Mouse (Mus musculus): ENCODE measurements around the gene Muc1. TPM values are rescaled to one million over a fixed set of nuclear protein-coding genes. Genes with fewer than 3 reads are reported as not detected.

The Muc1 gene
- polyA plus RNA-seq, 1 experiment from 2014 or later = 212 TPM

DNA sequence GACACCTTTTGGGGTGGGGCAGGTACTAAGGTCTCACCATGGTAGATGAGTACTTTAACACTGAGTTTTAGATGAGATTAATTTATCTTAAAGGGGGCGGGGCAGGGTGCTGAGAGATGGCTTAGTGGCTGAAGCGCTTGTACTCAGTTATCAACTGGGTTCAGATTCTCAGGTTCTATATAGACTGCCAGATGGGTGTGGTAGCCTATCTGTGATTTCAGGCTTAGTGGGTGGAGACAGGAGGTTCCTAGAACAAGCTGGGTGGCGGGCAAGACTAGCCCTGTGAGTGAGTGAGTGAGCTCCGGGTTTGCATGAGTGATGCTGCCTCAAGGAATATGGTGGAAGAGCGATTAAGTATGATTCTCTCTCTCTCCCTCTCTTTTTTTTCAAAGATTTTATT lies 26.1 kb downstream of the Muc1 start:
- ATAC-seq (ENCODE audit: low FRiP score, low TSS enrichment) = no peak
- no peaks in the 10 kb centered on the region for H3K9me3 ChIP-seq (ENCODE audit: control insufficient read depth, low read length)
- no peak overlapping the region for H3K4me2 ChIP-seq (replicated peaks; ENCODE audit: low read depth)
- peaks cover 4% of the 10 kb centered on the region; the same call in 1 of the 2 replicates for H3K4me1 ChIP-seq (replicated peaks; ENCODE audit: control insufficient read depth, insufficient read depth)
- H3K9ac ChIP-seq (ENCODE audit: low read length) = no peak overlapping the region
- 69% methylated on average over 5 of the region's 5 CpGs for WGBS
- no peak overlapping the region for H3K4me3 ChIP-seq (ENCODE audit: low read depth, low read length)
- H3K27ac ChIP-seq (replicated peaks) = no peak overlapping the region
- no peak for TF ChIP-seq CTCF (IDR thresholded peaks at IDR 0.05; ENCODE audit: low read depth)
- no peak for TF ChIP-seq EP300 (optimal IDR thresholded peaks at IDR 0.05)
- DNase-seq (ENCODE audit: low spot score) = no peak
- H3K27me3 ChIP-seq (ENCODE audit: control insufficient read depth, insufficient read depth, low read length) = no peaks in the 10 kb centered on the region
- H3K36me3 ChIP-seq (ENCODE audit: control insufficient read depth, insufficient read depth, low read length) = no peaks in the 10 kb centered on the region

DNA sequence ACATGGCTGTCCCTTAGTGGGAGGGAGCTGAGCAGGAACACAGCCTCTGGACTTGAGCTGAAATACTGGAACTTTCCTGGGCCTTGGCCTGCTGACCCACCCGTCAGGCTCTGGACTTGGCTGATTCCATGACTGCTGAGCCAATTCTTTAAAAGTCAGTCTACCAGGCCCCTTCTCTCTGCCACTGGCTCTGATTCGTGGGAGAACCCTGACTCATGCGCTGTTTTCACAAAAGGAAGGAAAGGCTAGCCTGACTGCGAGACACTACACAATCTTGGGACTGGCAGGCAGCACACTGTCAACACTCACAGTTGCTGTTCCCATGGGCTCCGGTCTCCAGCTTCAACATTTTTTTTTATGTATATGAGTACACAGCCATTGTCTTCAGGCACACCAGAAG lies 27.3 kb downstream of the Muc1 start:
- TF ChIP-seq CTCF (IDR thresholded peaks at IDR 0.05; ENCODE audit: low read depth) (no peak), EP300 (optimal IDR thresholded peaks at IDR 0.05) (no peak)
- ATAC-seq (ENCODE audit: low FRiP score, low TSS enrichment) (no peak), DNase-seq (ENCODE audit: low spot score) (no peak)
- Histone ChIP-seq H3K4me1 (replicated peaks; ENCODE audit: control insufficient read depth, insufficient read depth) (peaks cover 4% of the 10 kb centered on the region; the same call in 1 of the 2 replicates), H3K27me3 (ENCODE audit: control insufficient read depth, insufficient read depth, low read length) (no peaks in the 10 kb centered on the region), H3K9ac (ENCODE audit: low read length) (no peak overlapping the region), H3K9me3 (ENCODE audit: control insufficient read depth, low read length) (no peaks in the 10 kb centered on the region), H3K4me2 (replicated peaks; ENCODE audit: low read depth) (no peak overlapping the region), H3K36me3 (ENCODE audit: control insufficient read depth, insufficient read depth, low read length) (no peaks in the 10 kb centered on the region), H3K4me3 (ENCODE audit: low read depth, low read length) (no peak overlapping the region), H3K27ac (replicated peaks) (no peak overlapping the region)
- 69% methylated on average over 5 of the region's 5 CpGs for WGBS

DNA sequence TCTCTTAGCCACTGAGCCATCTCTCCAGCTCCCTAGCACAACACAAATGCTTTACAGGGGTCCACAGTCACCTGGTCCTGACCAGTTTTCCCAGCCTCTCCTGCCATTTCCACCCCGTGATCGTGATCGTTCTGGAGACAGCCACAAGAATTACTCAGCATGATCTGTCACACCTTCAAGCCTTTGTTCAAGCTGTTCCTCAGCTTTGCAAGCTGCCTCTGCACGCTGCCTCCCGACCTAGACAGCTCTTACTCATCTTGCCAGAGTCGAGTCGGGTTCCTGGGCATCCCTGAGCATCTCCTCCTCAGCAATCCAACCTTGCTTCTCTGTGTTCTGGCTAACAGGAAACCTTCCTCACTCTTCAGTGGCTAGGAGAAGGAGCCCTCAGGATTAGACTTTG lies 30.2 kb downstream of the Muc1 start, which contains the start of gene Dpm3:
Dpm3 (plus strand) TSS at position 283 of the 400 bp plus-strand sequence.
- DNase-seq (ENCODE audit: low spot score) (no peak), ATAC-seq (ENCODE audit: low FRiP score, low TSS enrichment) (no peak)
- TF ChIP-seq CTCF (IDR thresholded peaks at IDR 0.05; ENCODE audit: low read depth) (no peak), EP300 (optimal IDR thresholded peaks at IDR 0.05) (no peak)
- H3K27me3 ChIP-seq (ENCODE audit: control insufficient read depth, insufficient read depth, low read length) = no peaks in the 10 kb centered on the region
- H3K4me1 ChIP-seq (replicated peaks; ENCODE audit: control insufficient read depth, insufficient read depth) = no peaks in the 10 kb centered on the region
- no peaks in the 10 kb centered on the region for H3K36me3 ChIP-seq (ENCODE audit: control insufficient read depth, insufficient read depth, low read length)
- H3K27ac ChIP-seq (replicated peaks) = no peak within 1 kb of the TSS
- no peak within 1 kb of the TSS for H3K4me2 ChIP-seq (replicated peaks; ENCODE audit: low read depth)
- H3K9me3 ChIP-seq (ENCODE audit: control insufficient read depth, low read length) = no peaks in the 10 kb centered on the region
- WGBS = 34% methylated on average over 7 of the region's 7 CpGs
- no peak within 1 kb of the TSS for H3K9ac ChIP-seq (ENCODE audit: low read length)
- no peak within 1 kb of the TSS for H3K4me3 ChIP-seq (ENCODE audit: low read depth, low read length)

DNA sequence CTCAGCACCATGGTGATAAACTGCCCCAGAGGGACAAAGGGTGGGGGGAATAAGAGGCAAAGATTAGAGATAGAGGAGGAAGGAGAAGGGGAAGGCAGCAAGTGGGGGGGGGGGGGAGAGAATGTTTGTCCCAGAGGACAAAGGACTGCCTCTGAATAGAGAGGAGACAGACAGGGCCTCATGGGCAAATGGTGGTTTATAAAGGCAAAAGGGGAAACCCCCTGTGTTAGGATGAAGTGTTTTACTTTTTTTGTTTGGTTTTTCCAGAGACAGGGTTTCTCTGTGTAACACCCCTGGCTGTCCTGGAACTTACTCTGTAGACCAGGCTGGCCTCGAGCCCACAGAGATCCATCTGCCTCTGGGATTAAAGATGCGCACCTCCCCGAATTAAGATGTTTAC lies 31.4 kb downstream of the Muc1 start:
- ATAC-seq (ENCODE audit: low FRiP score, low TSS enrichment) (no peak), DNase-seq (ENCODE audit: low spot score) (no peak)
- Histone ChIP-seq H3K9me3 (ENCODE audit: control insufficient read depth, low read length) (no peaks in the 10 kb centered on the region), H3K36me3 (ENCODE audit: control insufficient read depth, insufficient read depth, low read length) (no peaks in the 10 kb centered on the region), H3K9ac (ENCODE audit: low read length) (no peak overlapping the region), H3K4me3 (ENCODE audit: low read depth, low read length) (no peak overlapping the region), H3K27ac (replicated peaks) (no peak overlapping the region), H3K4me2 (replicated peaks; ENCODE audit: low read depth) (no peak overlapping the region), H3K4me1 (replicated peaks; ENCODE audit: control insufficient read depth, insufficient read depth) (no peaks in the 10 kb centered on the region), H3K27me3 (ENCODE audit: control insufficient read depth, insufficient read depth, low read length) (no peaks in the 10 kb centered on the region)
- 52% methylated on average over 3 of the region's 3 CpGs for WGBS
- no peak for TF ChIP-seq CTCF (IDR thresholded peaks at IDR 0.05; ENCODE audit: low read depth)

DNA sequence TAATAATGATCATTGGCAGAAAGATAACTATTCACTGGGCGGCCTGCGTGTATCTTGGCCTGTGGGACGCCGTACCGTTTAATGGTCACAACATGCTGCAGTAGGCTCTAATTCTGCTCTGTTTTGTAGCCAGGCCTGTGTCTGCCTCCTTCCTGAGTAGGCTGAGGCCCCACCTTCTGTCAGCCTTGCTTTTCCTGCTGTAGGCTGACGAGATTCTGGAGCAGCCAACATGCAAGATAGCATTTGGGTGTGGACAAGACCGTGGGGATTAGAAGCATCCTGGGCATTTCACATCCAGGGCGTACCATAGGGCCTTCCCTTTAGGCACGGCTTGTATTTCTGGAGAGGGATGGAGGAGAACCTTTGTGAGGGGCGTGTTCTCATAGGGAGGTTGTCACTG lies 33.6 kb downstream of the Muc1 start:
- Histone ChIP-seq H3K4me3 (ENCODE audit: low read depth, low read length) (no peak overlapping the region), H3K27me3 (ENCODE audit: control insufficient read depth, insufficient read depth, low read length) (no peaks in the 10 kb centered on the region), H3K27ac (replicated peaks) (no peak overlapping the region), H3K4me2 (replicated peaks; ENCODE audit: low read depth) (no peak overlapping the region), H3K9me3 (ENCODE audit: control insufficient read depth, low read length) (no peaks in the 10 kb centered on the region), H3K9ac (ENCODE audit: low read length) (no peak overlapping the region), H3K4me1 (replicated peaks; ENCODE audit: control insufficient read depth, insufficient read depth) (no peaks in the 10 kb centered on the region), H3K36me3 (ENCODE audit: control insufficient read depth, insufficient read depth, low read length) (no peaks in the 10 kb centered on the region)
- 64% methylated on average over 10 of the region's 10 CpGs for whole genome bisulfite sequencing
- no peak for ATAC-seq (ENCODE audit: low FRiP score, low TSS enrichment)
- TF ChIP-seq CTCF (IDR thresholded peaks at IDR 0.05; ENCODE audit: low read depth) (no peak), EP300 (optimal IDR thresholded peaks at IDR 0.05) (no peak)
- DNase-seq (ENCODE audit: low spot score) = no peak

DNA sequence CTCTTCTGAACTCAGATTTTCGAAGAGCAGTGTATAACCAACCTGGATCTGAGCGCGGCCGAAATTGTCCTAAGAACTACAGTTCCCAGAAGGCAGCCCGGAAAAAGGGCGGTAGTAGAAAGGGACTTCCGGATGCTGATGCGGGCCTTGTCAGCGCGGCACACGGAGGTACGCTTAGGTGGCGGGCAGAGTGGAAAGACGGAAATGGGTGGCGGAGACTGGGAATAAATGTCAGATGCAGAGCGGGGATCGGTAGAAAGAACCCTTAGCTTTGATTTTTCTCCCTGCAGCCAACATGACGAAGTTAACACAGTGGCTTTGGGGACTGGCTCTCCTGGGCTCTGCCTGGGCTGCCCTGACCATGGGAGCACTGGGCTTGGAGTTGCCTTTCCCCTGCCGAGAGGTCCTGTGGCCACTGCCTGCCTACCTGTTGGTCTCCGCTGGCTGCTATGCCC lies 37.6 kb downstream of the Muc1 start:
- Histone ChIP-seq H3K4me2 (replicated peaks; ENCODE audit: low read depth) (peak overlapping the region; percentile 96), H3K9me3 (ENCODE audit: control insufficient read depth, low read length) (no peaks in the 10 kb centered on the region), H3K36me3 (ENCODE audit: control insufficient read depth, insufficient read depth, low read length) (no peaks in the 10 kb centered on the region), H3K27me3 (ENCODE audit: control insufficient read depth, insufficient read depth, low read length) (no peaks in the 10 kb centered on the region), H3K27ac (replicated peaks) (peak overlapping the region; percentile 84), H3K4me1 (replicated peaks; ENCODE audit: control insufficient read depth, insufficient read depth) (peaks cover 12% of the 10 kb centered on the region), H3K9ac (ENCODE audit: low read length) (peak overlapping the region; percentile 81), H3K4me3 (ENCODE audit: low read depth, low read length) (peak overlapping the region; percentile 66)
- ATAC-seq (ENCODE audit: low FRiP score, low TSS enrichment) = peak; percentile 77
- TF ChIP-seq EP300 (optimal IDR thresholded peaks at IDR 0.05) (no peak), CTCF (IDR thresholded peaks at IDR 0.05; ENCODE audit: low read depth) (no peak)
- DNase-seq (ENCODE audit: low spot score) = peak; percentile 82
- under 1% methylated on average over 20 of the region's 20 CpGs for WGBS

All from stomach, postnatal 0 days (tissue).